Mouse (Mus musculus) embryonic facial prominence, embryonic 13.5 days (tissue): ENCODE data around the gene Cdkn2b. TPM values are rescaled to one million over a fixed set of nuclear protein-coding genes. Genes with fewer than 3 reads are reported as not detected.

Experiments
- ATAC-seq: fragments of 200-750 bp; cut with Nextera tagmentation; 2 replicates; pipeline ENCODE4 v1.8.0; 2017; ENCODE audit warnings: low read depth; ENCODE audit not compliant: insufficient number of reproducible peaks, insufficient read depth, low FRiP score, low TSS enrichment
- H3K27ac ChIP-seq: fragments of 300-500 bp; sonication (generic); 2 replicates; pipeline ENCODE4 v1.5.1; 2015; ENCODE audit warnings: moderate library complexity, mild to moderate bottlenecking, inconsistent platforms
- H3K27me3 ChIP-seq: fragments of 300-500 bp; sonication (generic); 2 replicates; pipeline ENCODE4 v1.6.1; 2015; ENCODE audit warnings: mild to moderate bottlenecking, inconsistent platforms
- H3K36me3 ChIP-seq: fragments of 300-500 bp; sonication (generic); 2 replicates; pipeline ENCODE4 v1.6.1; 2015; ENCODE audit warnings: mild to moderate bottlenecking, inconsistent platforms
- H3K4me1 ChIP-seq: fragments of 300-500 bp; sonication (generic); 2 replicates; pipeline ENCODE4 v1.6.1; 2015; ENCODE audit warnings: inconsistent platforms
- H3K4me2 ChIP-seq: fragments of 300-500 bp; sonication (generic); 2 replicates; pipeline ENCODE4 v1.6.1; 2015; ENCODE audit warnings: moderate library complexity, mild to moderate bottlenecking, inconsistent platforms
- H3K4me3 ChIP-seq: fragments of 300-500 bp; sonication (generic); 2 replicates; pipeline ENCODE4 v1.5.1; 2015; ENCODE audit warnings: mild to moderate bottlenecking, inconsistent platforms
- H3K9ac ChIP-seq: fragments of 300-500 bp; sonication (generic); 2 replicates; pipeline ENCODE4 v1.6.1; 2015; ENCODE audit warnings: mild to moderate bottlenecking, inconsistent platforms
- H3K9me3 ChIP-seq: fragments of 300-500 bp; sonication (generic); 2 replicates; pipeline ENCODE4 v1.6.1; 2016; ENCODE audit warnings: inconsistent platforms
- WGBS: fragments of 180-500 bp; shearing (Covaris S2); methylation state at CpG from one replicate; pipeline ENCODE4 v1.1.7; 2015; ENCODE audit warnings: mixed read lengths; 5-methylcytosine and 5-hydroxymethylcytosine counted together
- polyA plus RNA-seq: library from polyadenylated mRNA; unstranded; fragments of >200 nt; fragmentation: Nextera tagmentation; extraction: Ambion mirVana; gene quantifications from 2 replicates; pipeline ENCODE4 v1.2.1, GENCODE M21; 2015

Cdkn2b gene
- polyA plus RNA-seq, 1 experiment from 2014 or later = 1.9 TPM

GRCm38 (mm10) chr4:89306798-89307365 is 4.0 kb downstream of the Cdkn2b start:
- Histone ChIP-seq H3K9ac (no peak overlapping the region), H3K4me3 (no peak overlapping the region), H3K4me2 (no peak overlapping the region), H3K27ac (no peak overlapping the region), H3K36me3 (no peaks in the 10 kb centered on the region), H3K9me3 (no peaks in the 10 kb centered on the region), H3K4me1 (peaks cover 10% of the 10 kb centered on the region), H3K27me3 (peaks cover 97% of the 10 kb centered on the region)
- ATAC-seq = no peak
- under 1% methylated on average over 25 of the region's 25 CpGs for WGBS

DNA sequence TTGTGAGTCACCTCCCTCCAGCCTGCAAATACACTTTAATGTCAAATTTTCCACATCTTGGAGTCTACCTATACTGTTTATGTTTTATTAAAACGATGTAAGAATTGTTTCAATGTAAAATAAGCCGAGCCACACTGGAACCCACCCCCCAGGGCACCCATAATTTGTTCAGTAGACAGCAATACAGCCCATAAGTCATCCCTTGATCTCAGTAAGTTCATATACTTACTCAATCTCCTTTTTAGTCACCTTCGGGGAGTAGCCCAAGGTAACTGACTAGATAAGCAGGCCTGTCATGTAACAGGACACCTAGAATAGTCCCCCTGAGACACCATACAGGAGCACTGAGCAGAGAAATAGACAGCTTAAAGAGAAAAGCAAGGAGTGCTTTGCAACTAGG is 5.1 kb downstream of the Cdkn2b start:
- Histone ChIP-seq H3K27ac (no peak overlapping the region), H3K27me3 (peaks cover 94% of the 10 kb centered on the region), H3K36me3 (no peaks in the 10 kb centered on the region), H3K4me1 (peaks cover 5% of the 10 kb centered on the region), H3K9ac (no peak overlapping the region), H3K4me3 (no peak overlapping the region), H3K9me3 (no peaks in the 10 kb centered on the region), H3K4me2 (no peak overlapping the region)
- no peak for ATAC-seq
- WGBS = 1% methylated on average over 3 of the region's 3 CpGs

- Histone ChIP-seq H3K36me3 (no peaks in the 10 kb centered on the region), H3K27me3 (peaks cover 92% of the 10 kb centered on the region), H3K27ac (no peak overlapping the region), H3K4me1 (no peaks in the 10 kb centered on the region), H3K4me3 (no peak overlapping the region), H3K9me3 (no peaks in the 10 kb centered on the region), H3K4me2 (no peak overlapping the region), H3K9ac (no peak overlapping the region)
- 2% methylated on average over 14 of the region's 14 CpGs for WGBS
- ATAC-seq = no peak
Observed at GRCm38 (mm10) chr4:89303281-89303995, 7.4 kb downstream of the Cdkn2b start.

DNA sequence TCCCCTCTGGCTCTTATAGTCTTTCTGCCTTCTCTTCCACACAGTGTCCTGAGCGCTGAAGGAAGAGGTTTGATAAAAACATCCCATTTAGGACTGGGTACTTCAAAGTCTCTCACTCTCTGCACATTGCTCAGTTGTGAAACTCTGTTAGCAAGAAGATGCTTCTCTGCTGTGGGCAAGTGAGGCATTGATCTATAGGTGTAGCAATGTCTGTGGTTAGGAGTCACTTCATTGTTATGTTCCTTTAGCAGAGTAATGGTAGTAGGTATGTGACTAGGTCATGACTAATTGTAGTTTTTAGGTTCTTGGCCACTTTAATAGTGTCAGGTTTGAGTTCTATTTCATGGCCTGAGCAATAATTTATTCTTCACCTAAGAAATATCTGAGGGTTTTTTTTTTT is 8.7 kb downstream of the Cdkn2b start:
- Histone ChIP-seq H3K4me1 (no peaks in the 10 kb centered on the region), H3K9me3 (no peaks in the 10 kb centered on the region), H3K4me2 (no peak overlapping the region), H3K4me3 (no peak overlapping the region), H3K9ac (no peak overlapping the region), H3K27me3 (peaks cover 90% of the 10 kb centered on the region), H3K27ac (no peak overlapping the region), H3K36me3 (no peaks in the 10 kb centered on the region)
- no peak for ATAC-seq
- 5% methylated on average over 1 of the region's 1 CpGs for WGBS

DNA sequence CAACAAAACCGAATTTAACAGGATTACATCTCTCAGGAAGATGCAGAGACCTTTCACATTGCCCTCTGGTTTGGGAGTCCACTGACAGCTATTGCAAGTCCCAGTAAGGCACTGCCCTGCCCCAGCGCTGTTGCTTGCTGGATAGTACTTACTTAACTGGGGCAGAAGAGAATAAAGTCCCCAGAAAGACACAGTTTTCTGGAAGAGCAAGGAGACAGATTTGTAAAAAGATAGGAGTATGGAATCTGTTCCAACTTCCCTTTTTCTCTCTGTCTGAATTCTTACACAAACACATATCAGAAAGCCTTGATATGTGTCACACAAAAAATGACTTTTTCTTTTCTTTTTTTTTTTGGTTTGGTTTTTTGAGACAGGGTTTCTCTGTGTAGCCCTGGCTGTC is 11.1 kb downstream of the Cdkn2b start:
- no peak overlapping the region for H3K9ac ChIP-seq
- H3K4me2 ChIP-seq = no peak overlapping the region
- H3K4me3 ChIP-seq = no peak overlapping the region
- H3K9me3 ChIP-seq = no peaks in the 10 kb centered on the region
- H3K36me3 ChIP-seq = no peaks in the 10 kb centered on the region
- no peak overlapping the region for H3K27ac ChIP-seq
- 4% methylated on average over 2 of the region's 2 CpGs for WGBS
- H3K27me3 ChIP-seq = peaks cover 90% of the 10 kb centered on the region
- no peaks in the 10 kb centered on the region; the same call in none of the 2 replicates for H3K4me1 ChIP-seq
- ATAC-seq = no peak

- H3K4me1 ChIP-seq = peaks cover 7% of the 10 kb centered on the region
- WGBS = 2% methylated on average over 31 of the region's 31 CpGs
- no peak overlapping the region for H3K27ac ChIP-seq
- no peaks in the 10 kb centered on the region for H3K36me3 ChIP-seq
- peak; percentile 44; the same call in 1 of the 2 replicates for ATAC-seq
- H3K9me3 ChIP-seq = no peaks in the 10 kb centered on the region
- H3K4me3 ChIP-seq = peak overlapping the region; percentile 59
- peak overlapping the region; percentile 55; the same call in 1 of the 2 replicates for H3K9ac ChIP-seq
- peaks cover 90% of the 10 kb centered on the region for H3K27me3 ChIP-seq
- H3K4me2 ChIP-seq = peak overlapping the region; percentile 97
Observed at GRCm38 (mm10) chr4:89295441-89296220, 15.2 kb downstream of the Cdkn2b start.

DNA sequence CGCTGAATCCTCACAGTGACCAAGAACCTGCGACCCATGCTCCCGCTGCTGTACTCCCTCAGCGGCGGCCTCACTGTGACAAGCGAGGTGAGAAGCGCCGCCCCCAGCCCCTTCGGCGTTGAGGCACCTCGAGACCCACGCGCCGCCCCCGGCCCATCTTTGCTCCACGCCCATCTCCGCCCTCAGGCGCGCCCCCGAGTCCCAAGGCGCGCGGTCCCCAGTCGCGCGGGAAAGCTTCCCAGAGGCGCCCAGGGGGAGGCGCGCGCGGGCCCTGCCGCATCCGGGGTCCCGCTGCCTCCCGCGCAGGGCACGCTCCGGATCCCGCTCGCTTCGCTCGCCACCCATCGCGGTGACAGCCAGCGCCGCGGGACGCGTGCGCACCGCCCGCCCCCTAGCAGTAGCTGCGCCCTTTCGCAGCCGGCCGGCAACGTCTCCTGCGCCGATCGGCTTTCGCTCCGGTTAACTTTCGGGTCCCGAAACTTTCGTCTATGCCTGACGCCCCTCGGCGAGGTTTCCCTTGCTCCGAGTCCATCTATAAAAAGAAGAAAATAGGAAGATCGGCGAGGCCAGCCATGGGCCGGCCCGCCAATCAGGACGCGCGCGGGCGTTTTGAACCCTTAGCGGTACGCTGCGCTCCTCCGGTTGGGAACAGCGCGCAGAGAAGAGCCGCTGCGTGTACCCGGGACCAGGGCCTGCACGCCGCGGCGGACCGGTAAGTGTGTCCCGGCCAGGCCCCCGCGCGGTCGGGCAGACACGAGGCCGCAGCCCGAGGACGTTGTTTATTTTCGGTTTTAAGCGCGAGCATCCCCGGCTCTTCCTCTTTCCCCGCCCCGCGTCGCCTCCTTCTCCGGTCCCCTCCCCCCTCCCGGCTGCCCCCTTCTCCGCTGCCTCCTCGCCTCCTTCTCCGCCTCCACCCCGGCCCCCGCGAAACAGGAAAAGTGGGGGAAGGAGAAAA is 16.1 kb downstream of the Cdkn2b start, which contains the start of gene Cdkn2a:
Gene Cdkn2a, minus strand, starts transcription at position 168 of the 955 bp plus-strand sequence.
- H3K4me1 ChIP-seq = peaks cover 7% of the 10 kb centered on the region
- no peaks in the 10 kb centered on the region for H3K36me3 ChIP-seq
- H3K4me2 ChIP-seq = peak within 1 kb of the TSS; percentile 97
- H3K27me3 ChIP-seq = peaks cover 90% of the 10 kb centered on the region
- H3K9ac ChIP-seq = peak within 1 kb of the TSS; percentile 55
- under 1% methylated on average over 109 of the region's 117 CpGs for WGBS
- H3K4me3 ChIP-seq = peak within 1 kb of the TSS; percentile 59
- H3K9me3 ChIP-seq = no peaks in the 10 kb centered on the region
- H3K27ac ChIP-seq = no peak within 1 kb of the TSS
- peak; percentile 72; the same call in 1 of the 2 replicates for ATAC-seq

- WGBS = 1% methylated on average over 26 of the region's 26 CpGs
- Histone ChIP-seq H3K27me3 (peaks cover 90% of the 10 kb centered on the region), H3K4me1 (peaks cover 7% of the 10 kb centered on the region), H3K36me3 (no peaks in the 10 kb centered on the region), H3K4me3 (peak overlapping the region; percentile 59), H3K27ac (no peak overlapping the region), H3K4me2 (peak overlapping the region; percentile 97), H3K9ac (peak overlapping the region; percentile 55), H3K9me3 (no peaks in the 10 kb centered on the region)
- ATAC-seq = 0 out of 2 replicates have a peak, but pooled peaks have one; percentile 29
Observed at GRCm38 (mm10) chr4:89294091-89294485, 16.8 kb downstream of the Cdkn2b start.

DNA sequence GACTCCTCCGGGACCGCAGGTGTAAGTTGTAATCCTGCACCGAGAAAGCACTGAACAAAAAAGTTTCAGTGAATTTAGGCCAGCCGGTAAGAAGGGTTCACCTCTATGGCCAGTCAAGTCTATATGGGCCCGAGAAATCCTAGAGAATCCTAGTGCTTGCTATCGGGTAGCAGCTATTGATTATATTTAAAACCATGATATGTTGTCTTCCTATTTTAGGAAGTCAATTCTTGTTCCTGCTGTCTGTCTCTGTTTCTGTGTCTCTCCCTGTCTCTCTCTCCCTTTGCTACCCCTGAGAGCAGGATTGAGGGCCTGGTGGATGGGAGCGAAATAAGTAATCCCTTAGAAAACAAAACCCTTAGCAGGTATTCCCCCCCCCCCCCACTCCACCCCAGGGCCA is 17.3 kb downstream of the Cdkn2b start:
- no peak for ATAC-seq
- no peak overlapping the region for H3K4me3 ChIP-seq
- no peaks in the 10 kb centered on the region for H3K9me3 ChIP-seq
- H3K36me3 ChIP-seq = no peaks in the 10 kb centered on the region
- 5% methylated on average over 7 of the region's 7 CpGs for WGBS
- peaks cover 94% of the 10 kb centered on the region for H3K27me3 ChIP-seq
- no peak overlapping the region for H3K4me2 ChIP-seq
- peaks cover 7% of the 10 kb centered on the region for H3K4me1 ChIP-seq
- no peak overlapping the region for H3K27ac ChIP-seq
- H3K9ac ChIP-seq = no peak overlapping the region

GRCm38 (mm10) chr4:89289028-89289427 is 21.8 kb downstream of the Cdkn2b start:
- under 1% methylated on average over 4 of the region's 4 CpGs for WGBS
- no peak overlapping the region for H3K4me2 ChIP-seq
- no peak for ATAC-seq

GRCm38 (mm10) chr4:89286566-89286965 is 24.3 kb downstream of the Cdkn2b start:
- Histone ChIP-seq H3K9ac (no peak overlapping the region), H3K27me3 (peaks cover 88% of the 10 kb centered on the region), H3K36me3 (no peaks in the 10 kb centered on the region), H3K4me3 (no peak overlapping the region), H3K4me2 (no peak overlapping the region), H3K9me3 (no peaks in the 10 kb centered on the region), H3K4me1 (0 out of 2 replicates have a peak, but pooled peaks cover 3% of the 10 kb centered on the region), H3K27ac (no peak overlapping the region)
- ATAC-seq = no peak
- 0% methylated on average over 1 of the region's 1 CpGs for WGBS

More at GRCm38 (mm10) chr4:89289028-89289427, 21.8 kb downstream of the Cdkn2b start:
- Histone ChIP-seq H3K9ac (no peak overlapping the region), H3K27me3 (peaks cover 87% of the 10 kb centered on the region), H3K27ac (no peak overlapping the region), H3K4me1 (peaks cover under 1% of the 10 kb centered on the region), H3K9me3 (no peaks in the 10 kb centered on the region), H3K4me3 (no peak overlapping the region), H3K36me3 (no peaks in the 10 kb centered on the region)
